Mouse (Mus musculus) CH12F3 (cell line): ENCODE results near the gene Rplp2.

Source experiments
- in situ Hi-C: fragments of 300-500 bp; cut with MboI; formaldehyde crosslinking; loops from 2 replicates; pipeline ENCODE4 v1.14.3; 2020; ENCODE audit warnings: low sequenced_read_pairs

Rplp2 gene

DNA sequence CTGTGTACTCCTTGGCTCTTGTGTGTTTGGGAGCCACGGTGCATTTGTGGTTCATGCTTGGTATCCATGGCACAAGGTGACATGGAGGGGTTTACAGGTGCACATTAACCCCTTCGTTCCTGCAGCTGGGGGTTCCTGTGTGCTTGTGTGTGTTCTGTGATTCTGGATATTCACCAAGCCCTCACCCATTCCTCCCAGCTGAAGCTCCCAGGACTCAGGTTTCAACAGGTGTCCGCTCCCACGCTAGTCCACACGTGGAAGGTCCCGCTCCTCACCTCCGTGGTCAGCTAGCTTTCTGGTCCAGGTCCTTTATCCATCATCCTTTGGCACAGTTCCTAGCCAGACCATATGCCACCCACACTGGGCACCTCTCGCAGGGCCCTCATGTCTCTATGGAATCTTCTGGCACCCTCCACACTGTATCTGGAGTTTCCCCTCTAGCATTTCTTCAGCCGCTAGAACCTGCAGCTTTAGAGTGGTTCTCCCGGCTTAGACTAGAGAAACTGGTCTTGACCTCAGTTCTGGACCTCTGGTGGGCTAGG, 19.5 kb downstream of the Rplp2 start:
- in situ Hi-C loops: no loop called here

DNA sequence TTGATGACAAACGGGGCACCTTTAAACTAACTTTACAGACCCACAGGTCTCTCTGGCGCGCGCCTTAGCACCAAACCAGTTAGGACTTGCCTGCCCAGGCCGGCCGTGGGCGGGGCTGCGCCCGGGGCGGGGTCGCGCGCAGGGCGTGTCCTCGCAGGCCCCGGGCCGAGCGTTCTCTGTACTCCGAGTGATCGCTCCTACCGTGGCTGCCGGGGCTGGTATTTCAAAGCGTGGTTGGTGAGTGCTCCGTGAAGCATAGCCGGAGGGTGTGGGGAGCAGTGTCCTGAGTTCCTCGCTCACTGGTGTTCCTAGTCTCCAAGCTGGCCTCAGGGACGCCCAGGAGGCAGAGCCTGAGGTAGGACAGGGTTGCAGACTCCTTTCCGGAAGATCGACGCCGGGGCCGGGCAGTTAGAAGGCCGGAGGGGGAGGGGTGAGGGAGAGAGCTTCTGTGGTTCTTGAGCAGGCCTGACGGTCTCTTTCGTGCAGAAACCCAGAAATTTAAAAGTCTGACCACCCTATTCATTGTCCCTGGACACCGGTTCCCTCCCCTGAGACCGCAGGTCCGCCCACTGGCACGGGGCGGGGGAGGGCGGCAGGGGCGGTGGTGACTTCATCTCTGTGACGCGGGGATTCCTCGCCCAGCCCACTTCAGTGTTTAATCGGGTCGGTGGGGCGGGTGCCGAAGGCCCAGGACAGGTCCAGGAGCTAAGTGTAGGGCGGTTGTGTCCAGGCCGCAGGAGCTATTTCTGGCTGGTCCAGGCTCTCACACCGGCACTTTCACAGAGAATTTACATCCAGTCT, 20.3 kb downstream of the Rplp2 start, which contains the start of gene Cd151:
Gene Cd151 (plus strand): TSS at position 163 of the 801 bp plus-strand sequence.
- in situ Hi-C loops: no loop called here

DNA sequence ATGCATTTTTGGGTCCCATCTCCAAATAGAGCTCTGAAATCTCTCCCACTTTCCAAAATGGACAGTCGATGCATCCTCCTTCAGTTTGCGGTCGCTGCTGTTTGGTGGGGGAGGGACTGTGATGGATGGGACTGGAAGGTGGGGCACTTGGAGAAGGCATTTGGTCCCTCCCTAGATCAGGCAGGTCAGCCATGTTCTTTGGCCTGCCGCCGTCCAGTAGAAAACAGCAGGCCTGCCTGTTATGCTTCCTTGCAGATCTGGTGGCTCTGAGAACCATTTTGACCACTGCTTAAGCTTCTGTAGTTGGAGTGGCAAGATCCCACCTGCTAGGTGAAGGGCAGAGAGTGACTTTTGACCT, 21.0 kb downstream of the Rplp2 start:
- in situ Hi-C loops: no loop called here

DNA sequence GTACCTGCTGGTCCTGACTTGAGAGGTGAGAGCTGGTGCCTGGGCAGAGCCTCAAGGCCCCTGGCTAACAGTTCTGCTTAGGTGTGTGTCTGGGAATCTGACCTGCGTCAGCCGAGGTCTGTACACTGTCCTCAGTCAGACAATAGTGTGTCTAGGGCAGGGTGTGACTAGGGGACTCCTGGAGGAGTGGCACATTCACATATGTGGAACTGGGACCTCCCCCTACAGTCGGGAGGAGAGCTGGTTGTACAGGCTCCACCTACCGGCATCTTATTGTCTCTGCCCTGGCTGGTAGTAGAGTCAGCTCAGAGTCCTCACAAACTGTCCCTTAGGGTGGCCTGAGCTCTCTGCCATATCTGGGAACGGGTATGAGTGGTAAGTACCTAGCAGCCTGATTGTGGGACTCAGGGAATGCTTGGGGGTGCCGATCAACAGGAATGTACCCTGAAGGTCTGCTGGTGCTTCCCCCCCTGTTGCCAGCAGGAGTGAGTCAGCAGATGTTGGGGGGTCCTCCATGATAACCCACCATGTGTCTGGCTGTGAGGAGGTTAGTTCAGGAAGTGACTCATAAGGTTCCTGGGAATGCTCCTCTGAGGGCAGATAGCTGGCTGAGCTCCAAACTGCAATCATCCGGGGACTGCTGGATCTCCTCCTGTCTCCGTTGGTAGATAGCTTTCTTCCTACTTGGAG, 21.5 kb downstream of the Rplp2 start:
- in situ Hi-C loops: no loop called here

DNA sequence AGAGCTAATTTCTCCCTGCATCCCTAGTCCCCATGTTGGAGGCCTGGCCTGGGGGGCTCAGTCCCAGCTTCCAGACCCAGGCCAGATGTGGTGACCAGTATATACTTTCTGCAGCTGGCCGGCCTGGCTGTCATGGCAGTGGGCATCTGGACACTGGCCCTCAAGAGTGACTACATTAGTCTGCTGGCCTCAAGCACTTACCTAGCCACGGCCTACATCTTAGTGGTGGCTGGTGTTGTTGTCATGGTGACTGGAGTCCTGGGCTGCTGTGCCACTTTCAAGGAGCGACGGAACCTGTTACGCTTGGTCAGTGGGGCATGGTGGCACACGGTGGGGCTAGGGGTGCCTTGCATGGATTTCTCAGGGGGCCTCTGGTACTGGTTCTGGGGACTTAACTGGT, 22.2 kb downstream of the Rplp2 start:
- in situ Hi-C loops: no loop called here

DNA sequence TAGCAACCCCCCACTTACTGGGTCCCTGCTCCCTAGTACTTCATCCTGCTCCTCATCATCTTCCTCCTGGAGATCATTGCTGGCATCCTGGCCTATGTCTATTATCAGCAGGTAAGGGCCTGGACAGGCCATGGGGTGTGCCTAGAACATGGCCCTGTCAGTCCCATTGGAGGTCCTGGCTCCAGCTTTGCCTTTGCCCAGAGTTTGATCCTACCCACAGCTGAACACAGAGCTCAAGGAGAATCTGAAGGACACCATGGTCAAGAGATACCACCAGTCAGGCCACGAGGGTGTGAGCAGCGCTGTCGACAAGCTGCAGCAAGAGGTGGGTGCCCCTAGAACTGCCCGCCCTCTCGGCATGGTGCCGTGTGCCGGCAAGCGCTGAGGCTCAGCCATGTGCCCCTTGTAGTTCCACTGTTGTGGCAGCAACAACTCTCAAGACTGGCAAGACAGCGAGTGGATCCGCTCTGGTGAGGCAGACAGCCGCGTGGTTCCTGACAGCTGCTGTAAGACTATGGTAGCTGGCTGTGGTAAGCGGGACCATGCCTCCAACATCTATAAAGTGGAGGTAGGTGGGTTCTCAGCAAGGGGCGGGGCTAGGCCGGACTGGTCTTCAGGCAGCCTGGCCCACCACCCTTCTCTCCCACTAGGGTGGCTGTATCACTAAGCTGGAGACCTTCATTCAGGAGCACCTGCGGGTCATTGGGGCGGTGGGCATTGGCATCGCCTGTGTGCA, 22.9 kb downstream of the Rplp2 start:
- in situ Hi-C loops: no loop called here

DNA sequence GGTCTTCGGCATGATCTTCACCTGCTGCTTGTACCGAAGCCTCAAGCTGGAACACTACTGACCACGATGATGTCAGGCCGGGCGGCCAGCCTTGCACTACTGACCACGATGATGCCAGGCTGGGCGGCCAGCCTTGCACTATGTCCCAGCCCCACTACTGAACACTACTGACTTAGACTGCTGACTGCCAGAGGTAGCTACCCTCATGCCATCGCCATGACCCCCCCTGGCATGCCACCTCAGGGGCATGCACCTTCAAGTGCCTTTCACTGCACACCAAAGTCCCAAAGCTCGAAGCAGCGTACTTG, 23.4 kb downstream of the Rplp2 start:
- in situ Hi-C loops: no loop called here

DNA sequence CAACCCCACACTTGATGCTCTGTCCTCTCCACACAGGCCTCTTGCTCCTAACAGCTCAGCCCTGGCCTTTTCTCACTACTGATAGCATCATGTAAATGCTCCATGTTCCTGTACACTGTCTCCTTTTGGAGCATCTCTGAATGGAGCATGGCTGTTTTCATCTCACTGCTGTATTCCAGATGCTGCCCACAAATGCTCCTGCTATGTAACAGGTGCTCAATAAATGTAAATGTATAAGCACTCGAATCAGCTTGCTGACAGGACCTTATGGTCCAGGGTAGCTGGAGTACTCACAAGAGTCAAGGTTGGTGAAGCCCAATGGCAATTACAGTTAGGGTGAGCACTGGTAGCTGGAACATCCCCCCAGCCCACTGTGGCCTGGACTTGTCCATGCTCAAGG, 24.1 kb downstream of the Rplp2 start:
- in situ Hi-C loops: no loop called here

DNA sequence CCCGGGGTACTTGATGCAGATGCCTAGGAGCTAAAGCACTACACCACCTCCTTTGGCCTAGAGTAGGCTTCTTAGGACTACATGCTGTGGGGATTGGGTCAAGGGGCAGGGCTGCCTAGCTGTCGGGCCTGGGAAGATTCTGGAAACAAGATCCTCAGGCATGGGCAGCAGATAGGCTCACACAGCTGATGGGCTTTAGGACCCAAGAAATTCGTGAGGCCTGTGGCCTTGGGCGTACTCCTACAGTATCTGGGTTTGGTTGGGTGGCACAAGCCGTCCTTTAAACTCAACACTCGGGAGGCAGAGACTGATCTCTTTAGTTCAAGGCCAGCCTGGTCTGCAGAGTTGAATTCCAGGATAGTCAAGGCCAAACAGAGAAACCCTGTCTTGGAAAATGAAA, 25.1 kb downstream of the Rplp2 start:
- in situ Hi-C loops: no loop called here

DNA sequence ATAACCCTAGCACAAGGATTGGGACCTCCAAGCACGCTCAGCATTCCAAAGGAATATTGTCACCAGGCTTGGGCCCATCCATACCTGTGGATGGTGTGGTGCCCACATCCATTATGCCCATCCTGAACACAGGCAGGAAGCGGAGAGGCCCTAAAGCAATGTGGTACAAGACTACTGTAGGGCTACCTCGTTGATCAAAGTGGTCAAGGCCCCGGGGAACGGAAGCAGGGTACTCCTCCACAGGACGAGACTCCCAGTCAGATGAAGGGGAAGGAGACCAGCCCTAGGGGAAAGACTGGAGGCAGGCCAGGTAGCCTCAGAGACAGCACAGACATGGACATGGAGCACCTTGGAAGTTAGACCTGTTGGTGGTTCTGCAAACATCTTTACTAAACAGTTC, 25.6 kb downstream of the Rplp2 start:
- in situ Hi-C loops: no loop called here

DNA sequence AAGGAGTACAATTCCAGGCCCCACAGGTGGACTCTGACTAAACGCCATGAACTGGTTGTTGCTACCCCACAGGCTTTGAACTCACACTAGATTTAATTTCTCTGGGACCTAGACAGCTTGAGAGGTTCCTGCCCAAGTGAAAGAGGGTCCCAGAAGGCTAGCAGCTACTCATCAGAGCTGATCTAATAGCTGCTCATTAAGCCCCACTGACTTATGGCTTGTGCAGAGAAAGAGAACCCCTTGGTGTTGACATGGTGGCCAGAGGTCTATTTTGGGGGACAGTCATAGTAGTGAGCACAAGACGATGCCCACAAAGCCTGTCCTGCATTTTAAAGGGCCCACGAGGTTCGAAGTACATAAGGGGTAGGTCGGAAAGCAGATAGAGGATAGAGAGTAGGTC, 27.0 kb downstream of the Rplp2 start:
- in situ Hi-C loops: no loop called here

DNA sequence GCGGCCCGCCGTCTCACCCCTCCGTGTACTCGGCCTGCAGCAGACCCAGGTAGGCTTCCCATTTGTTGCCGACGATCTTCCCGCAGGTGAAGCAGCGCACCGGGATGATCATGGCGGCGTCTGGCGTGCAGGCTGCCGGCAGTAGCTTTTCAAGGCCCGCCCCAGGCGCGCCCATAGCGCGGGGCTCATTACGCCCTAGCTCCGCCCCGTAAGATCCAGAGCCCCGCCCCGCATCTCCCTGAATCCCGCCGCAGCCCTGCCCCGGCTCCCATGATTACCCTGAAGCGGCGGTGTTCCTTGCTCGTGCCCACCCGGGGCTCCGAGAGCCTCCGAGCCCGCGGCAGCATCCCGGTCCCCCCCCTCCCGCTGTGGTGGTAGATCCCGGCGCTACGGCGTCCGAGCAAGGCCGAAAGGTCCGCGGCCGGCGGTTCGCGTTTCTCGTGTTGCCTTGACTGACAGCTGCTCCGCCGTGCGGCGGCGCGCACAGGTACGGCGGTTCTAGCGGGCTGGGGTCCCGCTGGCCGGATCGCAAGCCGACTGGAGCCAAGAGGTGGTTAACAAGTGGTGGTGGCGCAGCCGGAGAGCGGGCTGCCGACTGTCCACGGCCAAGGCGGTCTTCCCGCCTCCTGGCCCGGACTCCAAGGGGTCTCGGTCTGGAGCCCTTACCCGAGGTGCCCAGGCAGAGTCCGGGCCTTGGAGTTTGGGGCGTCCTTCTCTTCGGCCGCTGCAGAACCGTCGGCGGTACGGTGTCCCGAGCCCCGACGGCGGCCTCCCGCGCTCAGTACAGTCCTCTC, 28.0 kb downstream of the Rplp2 start, which contains the start of the genes Polr2l and Tspan4:
Gene Polr2l (minus strand): TSS at position 122 of the 794 bp plus-strand sequence.
Gene Tspan4 (plus strand): TSS at position 230 of the 794 bp plus-strand sequence.
- in situ Hi-C loops: no loop called here

DNA sequence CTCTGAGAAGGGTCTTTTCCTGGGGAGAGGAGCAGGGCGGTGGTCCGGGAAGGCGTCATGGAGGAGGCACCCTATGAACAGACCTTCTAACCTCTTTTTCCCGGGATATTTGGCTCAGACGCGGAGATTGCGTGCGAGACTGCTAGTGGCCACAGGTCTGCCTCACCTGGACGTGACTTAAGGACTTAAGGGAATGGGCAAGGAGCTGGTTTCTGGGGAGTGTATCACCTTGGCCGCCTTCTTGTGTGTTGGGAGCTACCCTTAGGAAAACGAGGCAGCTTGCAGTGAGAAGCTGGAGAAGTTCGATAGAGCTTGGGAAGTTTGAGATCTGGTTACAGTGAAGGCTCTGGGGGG, 28.6 kb downstream of the Rplp2 start:
- in situ Hi-C loops: no loop called here

DNA sequence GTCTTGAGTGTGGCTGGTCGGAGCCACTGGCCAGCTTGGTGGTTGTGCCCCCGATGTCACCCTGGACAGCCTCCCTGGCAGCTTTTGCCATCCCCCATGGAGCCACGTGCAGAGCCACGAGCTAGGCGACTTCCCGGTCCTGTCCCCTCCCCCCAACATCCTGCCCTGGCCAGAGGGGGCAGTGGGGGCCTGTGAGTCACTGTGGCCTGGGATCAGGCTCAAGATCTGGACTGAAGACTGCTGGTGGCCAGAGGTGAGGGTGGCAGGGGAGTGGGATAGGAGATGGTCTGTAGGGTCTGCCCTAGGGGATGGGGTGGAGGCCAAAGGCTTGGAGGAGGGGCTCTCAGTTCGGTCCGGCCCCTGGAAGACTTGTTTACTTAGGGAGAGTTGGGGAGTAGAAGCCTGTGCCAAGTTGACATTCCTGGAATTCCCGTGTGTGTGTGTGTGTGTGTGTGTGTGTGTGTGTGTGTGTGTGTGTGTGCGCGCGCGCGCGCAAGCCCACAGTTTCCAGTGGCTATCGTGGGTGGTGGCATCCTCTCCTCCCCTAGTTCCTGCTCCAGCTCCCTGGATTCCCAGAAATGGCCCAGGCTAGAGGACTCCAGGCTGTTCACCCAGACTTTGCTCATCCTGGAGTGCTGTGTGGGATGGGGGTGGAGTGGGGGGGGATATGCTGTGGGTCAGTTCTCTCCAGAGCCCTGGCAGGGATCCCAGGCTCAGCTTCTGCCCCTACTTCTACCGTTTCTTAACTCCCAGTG, 29.2 kb downstream of the Rplp2 start:
- in situ Hi-C loops: no loop called here

DNA sequence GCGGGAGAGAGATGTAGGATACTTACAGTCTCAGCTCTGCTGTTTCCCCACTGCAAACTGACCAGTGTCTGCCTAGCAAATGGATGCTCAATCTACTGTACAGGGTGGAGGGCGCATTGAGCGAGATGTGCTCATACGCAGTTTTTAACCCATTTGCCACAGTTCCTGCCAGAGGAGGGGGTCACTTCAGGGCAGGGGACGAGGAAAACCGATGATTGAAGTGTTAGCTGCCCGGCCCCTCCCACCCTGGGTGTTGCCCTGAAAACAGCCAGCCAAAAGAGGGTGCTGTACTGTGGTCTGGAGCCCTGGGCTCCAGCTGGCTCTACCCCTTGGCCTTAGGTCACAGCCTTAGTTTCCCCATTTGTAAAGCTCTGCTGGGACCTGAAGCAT, 29.8 kb downstream of the Rplp2 start:
- in situ Hi-C loops: no loop called here

DNA sequence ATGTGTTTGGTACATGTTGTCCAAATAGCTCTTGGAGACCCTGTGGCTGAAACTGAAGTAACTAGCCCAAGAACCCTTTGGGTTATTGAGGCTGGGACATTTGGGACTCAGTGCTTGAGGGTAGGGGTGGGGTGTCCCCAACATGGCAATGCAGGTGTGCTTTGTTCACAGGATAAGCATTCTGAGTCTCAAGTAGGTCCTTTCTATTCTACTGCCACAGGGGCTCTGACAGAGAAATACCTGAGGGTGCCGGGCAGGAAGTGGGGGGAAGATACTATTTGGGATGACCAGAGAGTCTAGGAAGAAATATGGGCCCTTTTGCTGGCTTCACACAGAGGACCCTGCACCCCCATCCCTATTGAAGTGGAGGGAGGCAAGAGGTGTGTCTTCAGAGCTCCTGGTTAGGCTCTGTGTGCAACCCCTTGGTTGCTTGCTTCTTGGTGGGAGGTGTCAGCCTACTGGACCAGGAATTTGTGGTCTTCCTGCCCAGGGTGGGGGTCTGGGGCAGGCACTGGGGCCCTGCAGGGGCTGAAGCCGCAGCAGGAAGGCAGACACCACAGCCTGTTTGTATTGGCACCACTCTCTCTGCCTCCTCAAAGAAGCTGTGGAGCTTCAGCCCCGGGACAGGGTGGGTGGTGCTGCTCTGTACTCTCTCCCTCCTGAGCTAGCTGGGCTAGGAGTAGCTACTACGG, 30.6 kb downstream of the Rplp2 start:
- in situ Hi-C loops: no loop called here

DNA sequence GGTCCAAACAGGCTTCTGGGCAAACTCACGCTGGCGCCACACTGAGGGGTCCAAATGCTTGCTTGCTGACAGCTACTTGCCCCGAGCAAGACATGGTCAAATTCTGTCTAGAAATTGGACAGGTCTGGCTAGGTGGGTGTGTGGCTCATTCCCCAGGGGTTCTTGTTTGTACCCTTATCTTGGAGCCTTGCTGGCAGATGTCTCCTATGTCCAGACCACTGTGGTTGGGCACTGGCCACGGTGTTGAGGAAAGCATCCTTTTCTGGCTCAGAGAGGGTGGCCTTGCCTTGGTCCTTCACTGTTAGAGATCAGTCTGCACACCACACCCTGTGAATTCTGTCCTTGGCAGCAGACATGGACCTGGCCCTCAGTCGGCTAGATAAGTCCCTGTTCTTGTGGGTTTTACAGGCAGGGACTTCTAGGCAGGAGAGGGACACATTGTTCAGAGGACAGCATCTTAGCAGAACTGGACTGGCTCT, 31.1 kb downstream of the Rplp2 start:
- in situ Hi-C loops: no loop called here

DNA sequence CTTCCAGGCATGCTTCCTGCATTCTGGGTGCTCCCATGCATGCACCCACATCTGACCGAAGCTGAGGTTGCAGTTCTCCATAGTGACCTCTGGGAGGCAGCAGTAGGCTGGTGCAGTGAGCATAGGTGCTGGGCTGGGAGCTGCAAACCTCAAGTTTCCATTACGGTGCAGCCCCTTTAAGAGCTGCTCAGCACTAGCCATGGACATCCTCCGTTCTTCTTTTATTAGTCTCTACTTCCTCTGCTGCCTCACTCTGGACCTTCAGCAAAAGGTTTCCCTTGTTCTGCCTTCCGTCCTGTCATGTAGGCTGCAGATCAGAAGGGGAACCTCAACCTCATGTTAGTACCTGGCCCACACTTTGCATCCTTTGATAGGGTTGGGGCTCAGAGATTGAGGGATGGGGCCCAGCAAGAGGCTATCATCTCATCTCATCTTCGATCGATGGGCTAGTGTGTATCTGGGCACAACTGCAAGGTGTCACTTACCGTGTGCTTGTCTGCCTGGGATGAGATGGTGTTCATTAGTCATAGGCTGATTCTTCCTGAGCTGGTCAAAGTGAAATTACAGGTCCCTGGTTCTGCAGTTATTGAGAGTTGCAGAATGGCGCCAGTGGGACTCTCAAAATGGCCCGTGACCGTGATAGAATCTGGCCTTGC, 33.8 kb downstream of the Rplp2 start:
- in situ Hi-C loops: no loop called here
